Mouse (Mus musculus): ENCODE results near the gene Anxa5.

Gene Anxa5

DNA sequence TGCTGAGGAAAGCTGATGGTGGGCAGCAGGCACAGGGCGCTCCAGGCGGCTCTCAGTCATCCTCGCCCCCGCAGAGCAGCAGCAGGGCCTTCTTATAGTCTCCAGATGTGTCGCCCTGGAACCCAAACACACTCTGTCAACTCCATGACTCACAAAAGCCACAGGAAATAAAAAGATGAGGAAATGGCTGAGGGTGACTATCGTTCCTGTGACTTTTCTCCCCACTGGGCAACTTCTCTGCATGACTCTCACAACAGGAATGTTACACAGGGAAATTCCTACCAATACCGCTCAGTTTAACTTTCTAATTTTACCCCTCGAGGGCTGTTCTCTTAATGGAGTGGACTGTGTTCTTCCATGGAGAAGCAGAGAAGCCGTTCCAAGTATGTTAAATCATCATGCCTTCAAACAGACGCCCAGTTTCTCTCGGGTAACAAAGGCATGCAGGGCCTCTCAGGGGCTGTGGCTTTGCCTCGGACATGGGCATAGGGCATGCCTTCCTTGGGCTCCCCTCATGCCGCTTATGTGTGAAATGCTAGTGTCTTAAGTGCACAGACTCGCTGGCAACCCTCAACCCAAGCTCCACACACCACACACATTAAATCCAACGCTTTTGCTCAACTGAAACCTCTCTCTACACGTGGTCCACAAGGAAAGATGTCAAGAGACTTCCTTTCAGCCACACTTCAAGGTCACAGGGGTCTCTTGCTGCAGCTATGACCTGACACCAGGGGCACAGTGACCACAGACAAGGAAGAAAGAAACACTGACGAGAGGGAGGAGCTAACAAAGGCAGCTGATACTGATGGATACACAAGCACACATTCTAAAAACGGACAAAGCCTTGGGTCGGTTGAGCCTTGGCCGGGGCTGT lies 26.2 kb downstream of the Anxa5 start:
- peak; percentile 37 for DNase-seq (ENCODE audit: low read depth, low spot score)

DNA sequence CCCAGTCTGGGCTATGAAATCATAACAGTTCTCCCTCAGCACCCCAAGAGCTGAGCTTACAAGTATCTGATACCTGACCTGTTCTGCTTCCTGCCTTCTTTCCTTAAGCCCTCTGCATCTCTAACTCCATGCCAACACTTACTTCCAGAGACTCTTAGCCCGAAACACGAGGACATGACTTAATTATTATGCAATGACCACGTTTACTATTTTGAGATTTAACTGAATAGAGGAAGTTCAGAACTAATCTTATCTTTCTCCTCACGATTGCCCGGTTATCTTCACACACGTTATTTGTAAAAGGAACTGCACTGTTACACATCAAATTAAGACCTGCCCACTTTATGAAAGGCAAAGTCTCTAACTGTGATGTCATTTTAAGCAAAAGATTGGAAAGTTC lies 28.8 kb downstream of the Anxa5 start:
- DNase-seq (ENCODE audit: low read depth, low spot score): no peak

DNA sequence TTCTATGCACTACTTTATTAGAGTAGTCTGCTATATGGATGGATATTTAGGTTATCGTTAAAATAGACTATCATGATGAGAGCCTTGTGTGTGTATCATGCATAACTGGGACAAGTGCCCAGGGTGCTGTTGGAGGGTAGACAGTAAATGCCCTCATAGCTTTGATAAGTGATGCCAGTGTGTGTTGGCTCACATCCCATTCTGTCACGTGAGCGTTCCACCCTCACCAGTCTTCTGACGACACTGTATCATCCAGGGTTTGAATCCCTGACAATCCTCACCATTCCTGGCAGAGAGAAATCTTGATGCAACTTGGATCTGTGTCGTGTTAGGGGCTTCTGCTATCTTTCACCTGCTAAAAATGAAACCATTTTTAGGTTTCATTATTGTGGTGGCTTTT lies 29.2 kb downstream of the Anxa5 start:
- no peak for DNase-seq (ENCODE audit: low read depth, low spot score)

DNA sequence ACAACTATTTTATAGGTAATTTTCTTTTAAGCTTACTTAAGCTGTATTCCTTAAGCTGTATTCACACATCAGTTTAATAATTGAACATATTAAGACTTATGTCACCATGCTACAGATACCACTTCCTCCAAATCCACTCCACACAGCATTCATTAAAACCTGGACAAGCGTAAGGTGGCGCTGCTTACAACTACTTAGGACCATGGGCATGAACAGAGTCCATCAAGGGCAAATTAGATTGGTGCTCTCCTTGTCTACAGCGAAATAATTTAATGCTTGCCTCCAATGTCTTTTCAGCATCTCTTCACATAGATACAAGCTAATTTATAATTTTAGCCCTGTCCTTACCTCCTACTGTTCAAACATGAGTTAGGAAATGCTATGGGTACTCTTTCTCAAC lies 29.7 kb downstream of the Anxa5 start:
- no peak for DNase-seq (ENCODE audit: low read depth, low spot score)

DNA sequence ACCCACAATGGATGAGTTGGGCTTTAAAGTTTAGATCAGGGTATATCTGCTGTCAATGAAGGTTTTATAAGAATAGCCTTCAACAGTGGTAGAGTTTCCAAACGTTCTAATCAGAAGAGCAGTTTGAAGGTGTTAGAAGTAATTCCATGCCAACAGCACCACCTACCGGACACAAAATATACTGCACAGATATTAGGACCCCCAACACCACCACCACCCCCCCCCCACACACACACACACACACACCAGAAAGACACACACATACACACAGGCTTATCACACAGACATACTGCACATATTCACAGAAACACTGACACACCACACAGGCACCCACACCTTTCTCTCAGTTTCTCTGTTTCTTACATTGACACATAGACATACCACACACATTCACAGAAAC lies 33.3 kb downstream of the Anxa5 start:
- peak; percentile 77 for DNase-seq (ENCODE audit: low read depth, low spot score)

DNA sequence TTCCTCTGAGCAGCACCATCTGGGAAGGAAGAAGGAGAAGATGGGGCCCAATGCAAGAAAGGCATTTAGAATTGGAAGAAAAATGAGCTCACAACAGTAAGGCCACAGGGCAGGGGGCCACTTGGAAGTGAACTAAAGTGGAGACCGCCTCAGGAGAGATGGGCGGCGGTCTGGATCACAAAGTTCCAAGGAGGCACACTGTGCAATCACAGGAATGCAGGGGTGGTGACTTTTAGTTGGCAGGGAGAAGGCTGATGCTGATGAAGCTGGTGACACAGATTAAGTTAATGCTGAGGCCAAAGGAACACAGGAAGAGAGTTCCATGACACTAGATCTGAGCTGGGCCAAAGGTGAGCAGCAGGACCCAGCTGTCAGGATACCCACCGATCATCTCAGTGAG lies 35.4 kb downstream of the Anxa5 start:
- DNase-seq (ENCODE audit: low read depth, low spot score): no peak

DNA sequence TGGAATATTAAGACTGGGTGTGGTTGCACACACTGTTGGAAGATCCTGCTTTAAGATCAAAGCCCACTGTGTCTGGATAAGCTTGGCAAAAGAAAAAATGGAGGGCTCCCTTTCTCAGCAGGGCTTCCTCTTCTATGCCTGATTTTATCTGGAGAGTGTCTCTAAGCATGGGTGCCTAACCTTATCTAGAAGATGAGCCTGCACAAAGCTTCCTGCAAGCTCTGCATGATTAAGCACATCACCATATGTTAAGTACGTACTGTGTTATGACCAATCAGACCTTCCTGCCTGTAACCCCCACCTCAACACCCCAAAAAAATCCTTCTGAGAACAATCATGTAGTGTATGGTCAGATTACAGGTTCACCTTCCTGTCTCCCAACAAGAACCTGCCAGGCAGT lies 45.3 kb downstream of the Anxa5 start:
- no peak for DNase-seq (ENCODE audit: low read depth, low spot score)

DNA sequence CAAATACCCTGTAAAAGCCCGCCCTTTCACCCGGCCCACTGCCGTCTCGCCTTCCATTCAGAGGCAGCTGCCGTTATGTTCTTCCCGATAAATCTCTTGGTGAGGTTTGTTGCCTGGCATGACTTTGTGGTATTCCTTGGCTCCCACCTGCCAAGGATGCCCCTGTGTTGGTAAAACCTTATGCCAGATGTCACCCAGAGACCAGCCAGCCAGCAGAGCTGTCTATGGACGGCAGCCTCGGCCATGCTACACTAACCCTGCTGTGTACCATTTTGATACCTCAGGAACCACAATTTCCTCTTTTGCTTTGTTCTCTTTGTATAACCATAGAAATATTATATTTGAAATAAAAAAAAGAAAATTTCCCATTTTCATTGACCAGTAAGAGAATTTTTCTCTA lies 48.3 kb downstream of the Anxa5 start:
- no peak for DNase-seq (ENCODE audit: low read depth, low spot score)

DNA sequence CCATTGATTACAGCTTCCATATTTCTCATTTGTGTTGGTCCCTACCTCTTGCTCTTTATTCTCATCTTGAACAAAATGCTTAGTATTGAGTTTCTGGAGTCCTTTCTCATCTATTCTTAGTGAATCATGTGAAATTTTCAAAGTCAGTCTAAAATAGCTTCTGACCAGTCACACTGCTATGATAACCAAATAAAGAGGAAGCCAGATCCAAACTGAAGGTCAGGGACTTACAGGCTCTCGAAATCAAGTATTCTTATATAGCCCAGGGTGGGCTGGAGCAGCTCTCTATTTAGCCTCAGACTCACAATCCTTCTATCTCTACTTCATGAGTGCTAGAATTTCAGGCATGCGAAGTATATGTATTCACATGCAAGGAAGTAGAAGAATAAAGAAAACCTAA lies 66.2 kb downstream of the Anxa5 start:
- no peak for DNase-seq (ENCODE audit: low read depth, low spot score)

DNA sequence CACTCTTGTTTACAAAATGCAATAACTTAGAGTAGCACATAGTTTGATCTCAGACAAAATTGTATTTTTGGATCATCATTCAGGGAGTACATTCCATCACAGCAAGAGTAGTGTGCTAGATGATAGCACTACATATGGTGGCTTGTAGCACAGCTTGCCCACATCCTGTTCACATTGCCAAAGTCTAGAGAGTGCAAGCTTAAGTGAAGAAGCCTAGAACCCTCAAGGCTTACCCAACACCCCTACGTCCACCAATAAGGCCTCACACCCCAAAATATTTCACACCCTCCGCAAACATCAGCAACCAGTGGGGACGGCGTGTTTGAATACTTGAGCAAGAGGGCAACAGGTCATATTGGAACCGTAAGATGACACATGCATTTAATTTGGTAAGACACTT lies 68.7 kb downstream of the Anxa5 start:
- no peak for DNase-seq (ENCODE audit: low read depth, low spot score)

DNA sequence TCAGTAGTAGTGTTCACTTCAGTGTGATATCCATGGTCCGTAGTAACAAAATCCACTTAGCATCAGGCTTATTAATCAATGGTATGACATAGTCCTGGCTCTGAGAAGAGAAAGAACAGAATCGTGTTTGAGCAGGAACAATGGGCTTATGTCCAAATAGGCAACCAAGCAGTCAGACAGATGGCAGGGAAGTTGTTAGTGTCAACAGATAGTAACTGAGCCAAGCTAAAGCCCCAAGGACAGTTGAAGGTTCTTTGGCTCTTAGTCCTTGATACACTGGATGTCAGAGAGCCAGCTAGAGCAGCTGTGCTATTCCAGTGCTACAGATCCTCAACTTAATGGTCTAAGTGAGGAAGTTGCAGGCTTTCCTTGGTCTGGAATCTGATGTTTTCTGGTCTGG lies 69.4 kb downstream of the Anxa5 start:
- DNase-seq (ENCODE audit: low read depth, low spot score): no peak

DNA sequence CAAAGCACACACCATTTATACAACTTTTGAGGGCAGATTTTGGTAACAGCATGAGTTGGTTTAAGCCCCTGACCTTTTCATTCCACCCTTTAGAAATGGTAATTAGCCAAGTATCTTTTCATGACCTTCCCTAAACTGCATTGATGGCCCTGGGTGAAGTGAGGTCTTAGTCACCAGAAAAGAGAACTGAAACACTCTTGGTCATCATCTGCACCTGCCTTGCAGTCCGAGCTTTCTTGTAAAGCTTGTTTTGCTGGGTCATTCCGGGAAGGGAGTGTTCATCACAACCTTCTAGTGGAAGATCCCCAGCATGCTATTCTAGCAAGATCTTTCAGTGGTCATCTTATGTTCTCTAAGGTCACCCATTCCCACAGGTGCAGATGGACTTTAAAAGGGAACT lies 73.8 kb downstream of the Anxa5 start:
- DNase-seq (ENCODE audit: low read depth, low spot score): no peak

DNA sequence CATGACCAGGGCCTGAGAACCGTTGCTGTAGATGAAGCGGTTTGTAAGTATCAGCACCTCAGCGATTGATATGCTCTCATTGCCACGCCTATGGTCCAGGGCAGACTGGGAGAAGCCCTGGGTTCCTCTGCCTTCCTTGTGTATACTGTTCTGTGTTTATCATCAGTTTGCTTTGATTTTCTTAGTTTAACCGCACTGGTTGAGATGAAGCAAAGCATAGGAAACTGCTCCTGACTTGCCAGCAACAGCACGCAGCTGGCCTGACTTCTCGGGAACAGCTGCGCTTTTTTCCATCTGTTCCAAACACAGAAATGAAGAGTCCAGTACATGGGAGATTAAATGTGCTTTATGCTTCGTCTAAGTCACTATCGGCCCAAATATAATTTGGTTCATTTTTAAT lies 75.0 kb downstream of the Anxa5 start:
- no peak for DNase-seq (ENCODE audit: low read depth, low spot score)

Data from mesoderm, embryonic 11.5 days (tissue).